Mouse (Mus musculus) thymus, postnatal 14 days (tissue): ENCODE measurements around the gene Rbx1.
"Not testable (repeated sequence)": the region's sequence is repeated elsewhere in the genome, so short reads cannot be mapped to it uniquely, and the experiment has no call there.

Experiments
- DNase-seq: peaks from one replicate; pipeline ENCODE4 v3.0.0; 2021

Gene Rbx1

GRCm38 (mm10) chr15:81465901-81466737 is at the start of gene Rbx1:
Gene Rbx1 (plus strand): TSS chr15:81466296.
- DNase-seq = peak; percentile 100

GRCm38 (mm10) chr15:81416763-81417310 is 49.3 kb upstream of the Rbx1 start:
- peak; percentile 54 for DNase-seq

DNA sequence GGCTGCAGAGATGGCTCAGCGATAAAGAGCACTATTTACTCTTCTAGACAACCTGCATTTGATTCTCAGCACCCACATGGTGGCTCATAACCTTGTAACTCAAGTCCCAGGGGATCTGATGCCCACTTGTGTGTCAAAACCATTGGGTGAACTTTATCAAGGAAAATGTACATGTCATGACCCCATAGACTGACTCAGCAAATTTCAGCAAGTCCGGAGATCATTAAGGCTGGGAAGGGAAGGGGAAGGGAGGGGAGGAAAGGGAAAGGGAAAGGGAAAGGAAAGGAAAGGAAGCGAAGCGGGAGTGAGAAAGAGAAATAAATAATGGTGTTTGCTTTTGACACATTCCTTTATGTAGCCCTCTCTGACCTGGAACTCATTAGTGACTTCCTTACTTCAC is 48.0 kb upstream of the Rbx1 start:
- no peak for DNase-seq

DNA sequence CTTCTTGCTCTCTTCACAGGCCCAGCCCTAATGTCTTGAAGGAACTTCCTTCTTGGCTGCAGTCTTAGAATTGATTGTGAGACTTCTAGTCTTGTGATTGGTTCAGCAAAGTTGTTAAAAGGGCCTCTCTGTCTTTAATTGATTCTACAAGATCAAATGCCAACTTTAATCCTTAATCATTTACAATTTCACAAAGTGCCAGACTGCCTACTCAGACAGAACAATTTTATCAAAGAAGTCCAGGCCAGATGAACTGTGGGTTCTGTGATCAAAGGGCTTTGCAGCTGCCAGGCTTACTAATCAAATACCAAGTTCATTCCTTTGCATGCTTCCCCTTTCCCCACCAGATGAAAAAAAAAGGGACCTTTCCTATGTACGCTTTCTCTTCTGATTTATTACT is 44.6 kb upstream of the Rbx1 start:
- DNase-seq = no peak

DNA sequence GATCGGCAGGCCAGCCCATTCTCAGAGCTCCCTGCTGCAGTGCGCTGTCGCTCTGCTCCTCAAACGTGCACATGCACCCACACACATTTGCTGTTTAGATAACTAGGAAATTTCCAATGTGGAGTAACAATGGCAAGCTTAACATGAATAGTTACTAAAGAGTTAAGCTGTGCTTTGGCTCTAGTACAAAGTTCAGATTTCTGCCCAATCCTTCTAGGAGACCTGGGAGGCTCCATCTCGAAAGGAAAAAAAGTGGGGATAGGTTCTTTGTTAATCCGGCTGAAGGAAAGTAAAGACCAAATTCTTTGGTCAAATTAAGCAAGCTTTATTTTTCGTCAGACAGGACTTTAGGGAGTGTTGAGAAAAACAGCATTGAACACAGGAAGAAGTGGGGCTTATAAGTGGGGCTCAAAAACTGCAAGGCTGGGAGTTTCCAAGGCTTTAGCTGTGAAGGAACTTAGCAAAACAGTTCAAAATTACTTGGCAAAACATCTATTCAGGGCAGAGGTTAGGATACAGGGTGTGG is 43.9 kb upstream of the Rbx1 start:
- no peak for DNase-seq

DNA sequence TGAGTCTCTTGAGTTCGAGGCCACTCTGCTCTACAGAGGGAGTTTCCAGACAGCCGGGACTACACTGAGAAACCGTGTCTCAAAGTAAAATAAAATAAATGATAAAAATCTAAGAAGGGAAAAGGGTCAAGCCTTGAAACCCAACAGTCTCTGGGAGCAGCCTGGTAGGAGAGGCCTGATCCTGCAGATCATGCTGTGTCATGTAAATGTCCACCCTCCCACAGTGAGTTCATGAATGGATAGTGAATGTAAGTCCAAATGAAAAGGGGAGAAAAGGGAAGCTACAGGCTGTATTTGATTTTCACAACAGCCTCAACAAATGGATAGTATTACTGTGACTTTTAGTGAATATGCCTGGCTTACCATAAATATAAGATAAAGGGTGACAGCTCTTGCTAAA is 40.8 kb upstream of the Rbx1 start:
- DNase-seq = no peak

- no peak for DNase-seq
Observed at GRCm38 (mm10) chr15:81427947-81428346, 38.1 kb upstream of the Rbx1 start.

DNA sequence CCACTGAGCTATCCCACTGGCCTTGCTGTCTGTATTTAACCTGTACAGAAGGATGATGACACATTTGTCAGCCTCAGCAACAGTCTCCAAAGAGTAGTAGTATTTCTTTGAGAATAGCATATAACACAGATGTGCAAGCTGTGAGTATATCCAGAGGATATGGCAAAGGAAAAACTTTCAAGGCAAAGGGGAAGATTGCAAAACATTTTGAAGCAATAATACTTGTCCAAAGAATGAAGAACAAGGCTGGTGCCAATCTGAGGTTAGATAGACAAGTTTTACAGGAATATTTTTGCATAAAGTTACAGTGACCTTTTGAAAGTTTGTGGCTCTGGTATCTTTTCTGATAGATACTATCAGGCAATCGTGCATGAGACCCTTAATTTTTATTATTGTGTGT is 34.9 kb upstream of the Rbx1 start:
- no peak for DNase-seq

DNA sequence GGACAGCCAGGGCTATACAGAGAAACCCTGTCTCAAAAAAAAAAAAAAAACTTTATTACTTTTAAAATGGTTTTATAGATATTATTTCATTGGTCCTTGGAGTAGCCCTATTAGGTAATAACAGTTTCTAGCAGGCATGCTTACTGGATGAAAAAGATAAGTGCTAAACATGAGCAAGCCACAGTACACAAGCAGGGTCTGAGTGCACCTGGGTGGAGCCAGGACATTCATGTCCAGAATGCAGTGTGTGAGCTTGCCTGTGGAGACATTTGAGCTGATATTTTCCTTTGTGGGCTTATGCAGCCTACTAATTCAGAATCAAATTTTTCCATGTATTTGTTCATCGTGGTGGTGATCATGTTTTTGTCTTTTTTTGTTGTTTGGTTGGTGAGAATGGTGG is 27.8 kb upstream of the Rbx1 start:
- no peak for DNase-seq

DNA sequence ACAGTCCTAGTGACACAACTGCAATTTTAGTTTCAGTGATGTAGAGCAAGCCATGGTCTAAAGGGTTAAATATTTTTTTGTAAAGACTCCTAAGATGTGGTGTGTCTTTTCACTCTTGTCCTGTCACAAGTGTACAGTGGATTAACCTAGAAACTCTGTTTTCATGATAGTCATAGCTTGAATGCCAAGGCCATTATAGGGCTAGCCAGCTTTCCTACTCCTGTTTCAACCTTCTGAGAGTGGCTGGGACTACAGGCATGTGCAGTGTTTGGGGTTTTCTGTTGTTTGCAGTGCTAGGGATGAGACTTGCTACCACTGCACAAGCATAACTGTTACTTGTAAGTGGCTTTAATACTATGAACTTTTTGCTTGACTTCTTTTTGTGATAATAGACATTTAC is 26.9 kb upstream of the Rbx1 start:
- no peak for DNase-seq

DNA sequence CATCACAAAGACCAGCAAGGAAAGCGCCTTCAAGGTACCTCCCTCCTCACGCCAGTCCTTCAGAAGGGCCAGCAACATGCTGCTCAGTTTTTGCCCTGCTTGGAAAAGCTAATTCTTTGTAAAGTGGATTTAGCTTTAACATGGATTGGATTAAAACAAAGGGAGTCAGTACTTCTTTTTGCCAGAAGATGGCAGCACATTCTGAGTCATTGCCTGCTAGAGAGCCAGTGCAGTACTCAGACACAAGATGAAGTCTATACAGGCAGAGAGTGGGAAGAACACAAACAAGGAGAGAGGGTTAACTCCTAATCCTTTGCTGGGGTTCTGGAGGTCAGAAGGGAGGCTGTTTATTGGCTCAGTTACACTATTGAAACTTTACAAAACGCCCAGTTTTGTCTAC is 17.6 kb upstream of the Rbx1 start:
- DNase-seq = peak; percentile 71

GRCm38 (mm10) chr15:81461523-81461922 is 4.6 kb upstream of the Rbx1 start:
- DNase-seq = no peak

- DNase-seq = no peak
Observed at GRCm38 (mm10) chr15:81465016-81465660, 958 bp upstream of the Rbx1 start.

GRCm38 (mm10) chr15:81466738-81467113 is 630 bp downstream of the Rbx1 start:
- DNase-seq = no peak

- DNase-seq = no peak
Observed at GRCm38 (mm10) chr15:81470735-81471134, 4.6 kb downstream of the Rbx1 start.

DNA sequence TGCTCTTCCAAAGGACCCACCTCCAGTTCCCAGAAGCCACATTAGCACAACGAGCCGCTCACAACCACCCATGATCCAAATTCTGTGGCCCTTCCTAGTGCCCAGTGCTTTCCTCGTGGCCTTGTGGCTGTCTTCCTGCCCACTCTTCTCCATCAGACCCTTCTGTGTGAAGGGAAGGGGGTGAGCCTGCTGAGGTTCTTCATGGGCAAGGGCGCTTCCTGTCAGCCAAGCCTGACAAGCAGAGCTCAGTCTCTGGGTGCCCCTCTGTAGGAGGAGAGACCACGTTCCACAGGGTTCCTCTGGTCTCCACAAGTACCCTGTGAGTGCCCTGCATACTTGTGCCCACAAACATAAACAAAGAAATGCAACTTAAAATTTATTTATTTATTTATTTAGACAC is 6.2 kb downstream of the Rbx1 start:
- DNase-seq = no peak

- DNase-seq = peak; percentile 55
Observed at GRCm38 (mm10) chr15:81475654-81476053, 9.6 kb downstream of the Rbx1 start.

GRCm38 (mm10) chr15:81476597-81476996 is 10.5 kb downstream of the Rbx1 start:
- no peak for DNase-seq

DNA sequence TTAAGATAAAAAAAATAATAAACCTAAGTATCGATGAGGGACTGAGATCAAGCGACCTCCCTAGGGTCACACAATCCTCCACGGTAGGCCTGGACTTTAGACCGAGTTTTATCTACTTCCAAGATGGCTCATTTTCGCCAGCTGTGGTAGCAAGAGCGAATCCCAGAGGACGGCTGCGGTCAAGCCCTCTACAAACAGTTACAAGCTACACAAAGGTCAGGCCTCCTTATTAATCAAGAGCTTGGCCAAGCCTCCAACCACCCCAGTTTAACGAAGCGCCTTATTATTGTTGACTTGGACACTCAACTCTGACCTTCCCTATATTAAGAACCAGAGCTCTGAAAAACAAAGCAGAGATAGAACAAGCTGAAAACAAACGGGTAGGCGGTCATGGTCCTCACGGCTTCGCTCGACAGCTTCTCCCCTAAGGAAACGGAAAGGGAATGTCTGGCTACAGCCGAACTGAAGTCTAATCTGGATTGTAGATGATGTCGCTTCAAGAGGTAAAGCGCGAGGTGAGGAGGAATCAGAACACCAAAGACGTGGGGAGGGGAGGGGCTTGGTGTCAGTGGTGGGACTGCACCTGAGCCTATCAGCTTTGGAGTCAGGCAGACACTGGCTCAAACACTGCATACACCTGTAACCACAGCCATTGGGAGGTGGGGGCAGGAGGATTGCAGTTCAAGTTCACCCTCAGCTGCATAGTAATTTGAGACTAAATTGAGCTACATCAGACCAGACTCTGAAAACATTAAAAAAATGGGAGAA is 13.5 kb downstream of the Rbx1 start:
- no peak for DNase-seq

- not testable (repeated sequence) for DNase-seq
Observed at GRCm38 (mm10) chr15:81480284-81480683, 14.2 kb downstream of the Rbx1 start.

DNA sequence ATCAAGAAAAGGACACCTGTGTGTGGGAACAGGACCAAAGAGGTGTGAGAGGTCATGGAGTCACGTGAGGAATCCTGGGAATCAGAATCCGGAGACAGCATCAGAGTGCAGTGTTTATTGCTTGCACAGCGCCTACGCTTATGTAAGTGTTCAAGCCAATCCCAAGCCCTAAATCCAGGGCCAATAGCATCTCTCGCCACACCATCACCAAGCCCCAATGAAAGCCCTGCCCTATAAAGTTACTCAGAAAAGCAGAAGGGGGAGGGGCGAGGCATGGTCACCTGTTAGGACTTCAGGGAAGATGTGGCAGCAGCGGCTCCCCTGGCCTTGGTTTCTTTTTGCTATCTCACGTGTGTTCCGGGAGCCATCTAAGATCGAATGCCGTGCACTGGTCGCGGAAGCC is 14.9 kb downstream of the Rbx1 start:
- peak; percentile 50 for DNase-seq

DNA sequence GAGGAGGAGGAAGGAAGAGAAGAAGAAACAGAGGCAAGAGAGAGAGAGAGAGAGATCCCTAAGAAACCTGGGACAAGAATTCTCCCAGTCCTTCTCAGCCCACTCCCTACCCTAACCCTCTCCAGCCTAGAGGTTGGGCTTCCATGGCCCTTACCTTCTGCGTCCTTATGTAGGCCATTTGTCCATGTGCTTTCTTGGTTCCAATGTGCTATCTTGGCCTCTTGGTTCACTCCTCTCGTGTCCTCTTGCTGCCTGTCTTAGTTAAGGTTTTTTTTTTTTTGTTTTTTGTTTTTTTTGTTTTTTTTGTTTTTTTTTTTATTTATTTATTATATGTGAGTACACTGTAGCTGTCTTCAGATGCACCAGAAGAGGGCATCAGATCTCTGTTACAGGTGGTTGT is 16.9 kb downstream of the Rbx1 start:
- DNase-seq = no peak

- no peak for DNase-seq
Observed at GRCm38 (mm10) chr15:81483691-81484090, 17.6 kb downstream of the Rbx1 start.
